Mouse (Mus musculus): ENCODE results near the gene 4930426L09Rik. TPM values are rescaled to one million over a fixed set of nuclear protein-coding genes. Genes with fewer than 3 reads are reported as not detected.
A peak's percentile ranks its signal among the peaks of the same experiment; 100 is the strongest.

The 4930426L09Rik gene
- total RNA-seq, 2 experiments from 2014 or later, result 0.59 to 2.1 TPM

GRCm38 (mm10) chr2:18969066-18969681 lies 29.0 kb upstream of the 4930426L09Rik start:
- ATAC-seq (ENCODE audit: poor library complexity, severe bottlenecking), result no peak

DNA sequence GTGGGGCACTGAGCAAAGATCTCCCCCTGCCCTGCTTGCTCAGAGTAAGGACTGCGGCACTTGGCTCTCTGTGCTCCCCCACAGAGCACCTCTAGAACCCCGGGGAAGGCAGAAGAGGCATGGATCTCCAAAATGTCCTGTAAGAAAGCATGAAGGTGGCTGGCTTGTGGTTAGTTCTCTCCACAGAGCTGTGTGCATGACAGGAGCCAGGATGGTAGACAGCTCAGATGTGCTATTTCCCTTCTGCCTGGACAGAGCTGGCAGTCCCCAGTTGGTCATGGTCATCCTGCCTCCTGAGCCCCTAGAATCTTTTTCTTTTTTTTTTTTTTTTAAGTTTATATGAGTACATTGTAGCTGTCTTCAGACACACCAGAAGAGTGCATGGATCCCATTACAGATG lies 27.7 kb upstream of the 4930426L09Rik start:
- ATAC-seq (ENCODE audit: poor library complexity, severe bottlenecking), result no peak

DNA sequence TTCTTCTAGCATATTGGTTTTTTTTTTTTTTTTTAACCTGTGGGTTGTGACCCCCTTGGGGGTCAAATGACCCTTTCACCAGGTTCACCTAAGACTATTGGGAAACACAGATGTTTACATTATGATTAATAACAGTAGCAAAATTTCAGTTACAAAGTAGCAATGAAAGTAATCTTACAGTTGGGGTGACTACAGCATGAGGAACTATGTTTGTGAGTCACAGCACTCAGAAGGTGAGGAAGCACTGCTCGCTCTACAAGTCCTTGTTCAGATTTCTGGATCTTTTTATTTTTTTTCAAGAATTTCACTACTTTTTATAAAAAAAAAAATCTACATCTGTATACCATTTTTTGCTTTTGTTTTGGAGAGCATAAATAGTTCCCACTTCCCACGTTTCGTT lies 26.6 kb upstream of the 4930426L09Rik start:
- no peak for ATAC-seq (ENCODE audit: poor library complexity, severe bottlenecking)

DNA sequence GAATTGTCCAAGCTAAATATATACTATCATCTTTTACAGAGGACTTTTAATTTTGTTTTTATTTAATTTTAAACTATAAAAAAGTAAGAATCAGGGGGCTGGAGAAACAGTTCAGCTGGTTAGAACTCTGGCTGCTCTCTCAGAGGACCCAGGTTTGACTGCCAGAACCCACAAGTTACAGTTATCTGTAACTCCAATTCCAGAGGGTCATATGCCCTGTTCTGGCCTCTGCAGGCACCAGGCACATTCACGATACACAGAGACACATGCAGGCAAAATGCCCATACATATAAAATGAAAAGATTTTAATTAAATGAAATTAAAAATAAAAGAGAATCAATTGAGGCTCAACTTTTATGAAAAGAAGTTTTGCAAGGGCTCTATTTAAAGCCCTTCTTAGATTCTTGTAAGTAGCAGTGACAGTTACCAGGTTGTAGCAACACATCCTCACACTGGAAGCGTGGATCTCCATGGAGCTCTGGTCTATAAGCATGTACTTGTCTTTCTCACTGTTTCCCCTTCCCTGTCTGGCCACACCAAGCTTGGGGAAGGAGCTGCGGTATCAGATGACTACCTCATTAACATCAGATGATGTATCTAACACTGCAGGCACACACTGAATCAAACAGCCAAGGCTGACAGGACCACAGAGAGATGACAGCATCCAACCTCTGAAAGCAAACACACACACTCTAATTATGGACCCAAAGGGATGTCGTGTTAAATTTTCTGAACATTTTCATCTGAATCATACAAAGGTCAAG lies 23.1 kb upstream of the 4930426L09Rik start:
- ATAC-seq (ENCODE audit: poor library complexity, severe bottlenecking), result peak; percentile 26; the same call in 1 of the 2 replicates

GRCm38 (mm10) chr2:18976175-18976574 lies 22.0 kb upstream of the 4930426L09Rik start:
- peak; percentile 94 for ATAC-seq (ENCODE audit: poor library complexity, severe bottlenecking)

DNA sequence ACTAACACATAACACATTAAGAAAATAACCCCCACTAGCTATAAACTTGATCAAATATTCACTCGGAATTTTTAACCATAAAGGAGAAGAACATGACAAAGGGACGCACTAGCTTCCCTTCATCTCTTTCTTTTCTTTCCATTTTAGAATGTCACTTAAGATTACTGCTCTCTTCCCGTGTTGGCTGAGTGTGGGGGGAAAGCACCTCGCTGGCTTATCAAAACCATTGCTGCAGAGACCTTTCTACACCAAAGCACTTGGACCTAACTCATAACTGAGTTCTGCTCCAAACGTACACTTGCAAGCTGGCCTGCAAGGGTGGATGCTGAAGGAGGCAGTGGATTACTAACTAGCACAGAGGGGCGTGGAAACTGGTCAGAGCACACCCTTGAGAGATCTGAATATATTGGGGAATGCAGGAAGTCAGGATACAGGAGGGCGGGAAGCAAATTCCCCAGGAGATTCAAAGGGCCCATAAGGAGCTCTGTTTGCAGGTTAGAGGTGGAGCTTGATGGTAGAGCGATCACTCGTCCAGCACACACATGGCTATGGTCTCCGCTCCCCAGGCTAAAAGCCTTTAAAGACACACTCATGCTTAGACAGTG lies 20.8 kb upstream of the 4930426L09Rik start:
- ATAC-seq (ENCODE audit: poor library complexity, severe bottlenecking), result no peak

GRCm38 (mm10) chr2:18979046-18979445 lies 19.1 kb upstream of the 4930426L09Rik start:
- ATAC-seq (ENCODE audit: poor library complexity, severe bottlenecking), result no peak

DNA sequence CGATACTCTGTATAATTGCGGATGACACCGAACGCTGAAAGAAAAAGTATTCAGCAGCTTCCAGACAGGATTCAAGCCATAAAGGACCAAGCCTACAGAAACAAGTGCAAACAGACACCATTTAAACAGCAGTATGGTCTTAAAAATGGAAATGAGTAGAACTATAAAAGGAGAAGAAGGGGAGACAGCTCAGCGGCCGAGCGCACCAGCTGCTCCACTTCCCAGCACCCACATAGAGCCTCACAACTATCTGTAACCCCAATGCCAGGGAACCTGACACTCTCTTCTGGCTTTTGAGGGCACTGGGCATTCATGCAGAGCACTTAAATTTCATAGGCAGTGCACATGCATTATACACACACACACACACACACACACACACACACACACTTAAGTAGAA lies 18.5 kb upstream of the 4930426L09Rik start:
- no peak for ATAC-seq (ENCODE audit: poor library complexity, severe bottlenecking)

GRCm38 (mm10) chr2:18982581-18982980 lies 15.6 kb upstream of the 4930426L09Rik start:
- ATAC-seq (ENCODE audit: poor library complexity, severe bottlenecking), result peak; percentile 26; the same call in 1 of the 2 replicates

GRCm38 (mm10) chr2:18983546-18983945 lies 14.6 kb upstream of the 4930426L09Rik start:
- ATAC-seq (ENCODE audit: poor library complexity, severe bottlenecking), result no peak

GRCm38 (mm10) chr2:18984095-18984847 lies 13.9 kb upstream of the 4930426L09Rik start:
- peak; percentile 86 for ATAC-seq (ENCODE audit: poor library complexity, severe bottlenecking)

DNA sequence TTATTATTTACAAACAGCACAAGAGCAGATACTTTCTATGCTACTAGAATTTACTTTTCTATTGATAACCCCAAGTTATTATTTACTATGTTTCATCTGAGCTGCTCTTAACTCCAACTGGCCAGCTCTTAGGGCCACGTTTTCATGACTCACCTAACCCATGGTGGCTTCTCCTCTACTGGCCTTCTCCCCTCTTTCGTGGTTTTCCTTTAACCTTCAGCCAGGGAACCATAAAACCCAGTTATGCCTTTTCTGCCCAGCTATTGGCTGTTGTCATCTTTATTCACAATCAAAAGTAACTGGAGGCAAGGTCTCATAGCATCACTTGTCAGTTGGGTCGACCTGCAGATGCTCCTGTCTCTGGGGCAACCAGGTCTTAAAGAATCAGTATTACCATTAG lies 12.6 kb upstream of the 4930426L09Rik start:
- no peak for ATAC-seq (ENCODE audit: poor library complexity, severe bottlenecking)

DNA sequence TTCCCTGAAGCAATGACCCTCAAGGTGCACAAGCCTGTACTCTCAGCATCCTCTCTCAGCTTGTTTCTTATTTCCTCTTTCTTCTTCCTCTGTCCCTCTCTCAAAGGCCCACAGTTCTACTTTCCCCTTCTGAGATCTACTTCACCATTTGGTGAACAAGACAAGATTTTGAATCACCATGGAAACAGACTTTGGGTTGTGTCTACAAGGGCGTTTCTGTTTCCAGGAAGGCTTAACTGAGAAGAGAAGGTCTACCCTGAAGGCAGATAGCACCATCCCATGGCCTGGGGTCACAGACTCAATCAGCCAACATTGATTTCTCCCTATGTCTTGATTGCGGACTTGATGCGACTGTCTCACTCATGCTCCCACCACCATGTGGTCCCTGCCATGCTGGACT lies 9.3 kb upstream of the 4930426L09Rik start:
- peak; percentile 76 for ATAC-seq (ENCODE audit: poor library complexity, severe bottlenecking)

- peak; percentile 39 for ATAC-seq (ENCODE audit: poor library complexity, severe bottlenecking)
These were observed 5.3 kb upstream of the 4930426L09Rik start for GRCm38 (mm10) chr2:18992512-18993510.

DNA sequence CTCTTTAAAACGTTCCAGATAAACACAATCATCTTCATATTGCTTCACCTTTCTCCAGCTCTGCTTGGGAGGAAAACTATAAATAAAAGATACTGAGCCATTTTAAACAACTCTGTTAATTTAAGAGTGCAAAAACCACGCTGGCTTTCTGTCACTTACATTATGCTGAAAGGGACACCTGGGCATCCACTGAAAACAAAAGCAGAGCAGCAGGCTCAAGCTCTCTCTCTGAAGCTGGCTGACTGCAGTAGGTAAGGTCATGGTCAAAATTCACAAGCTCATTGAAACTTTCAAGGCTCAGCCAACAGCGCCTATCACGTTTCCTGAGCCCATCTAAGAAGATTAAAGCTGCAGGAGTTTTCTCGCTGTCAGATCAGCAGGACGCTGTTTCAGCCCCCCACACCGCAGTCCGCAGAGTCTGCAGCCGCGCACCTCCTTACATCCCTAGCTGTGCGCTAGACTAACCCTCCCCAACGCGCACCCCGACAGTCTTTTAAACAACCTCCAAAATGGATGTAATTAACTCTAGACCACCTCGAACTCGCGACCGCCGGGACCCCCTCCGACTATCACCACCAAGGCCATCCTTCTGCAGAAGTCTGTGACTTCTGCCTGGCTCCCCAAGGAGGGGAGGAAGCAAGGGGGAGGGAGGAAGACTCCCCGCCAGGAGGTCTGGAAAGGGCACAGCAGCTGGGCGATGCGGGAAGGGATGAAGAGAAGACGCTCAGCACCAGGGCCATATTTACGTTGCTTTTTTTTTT lies 1.5 kb upstream of the 4930426L09Rik start:
- peak; percentile 14; the same call in 1 of the 2 replicates for ATAC-seq (ENCODE audit: poor library complexity, severe bottlenecking)

- peak; percentile 41 for ATAC-seq (ENCODE audit: poor library complexity, severe bottlenecking)
These were observed 664 bp upstream of the 4930426L09Rik start for GRCm38 (mm10) chr2:18997387-18997971.

- no peak for ATAC-seq (ENCODE audit: poor library complexity, severe bottlenecking)
These were observed 1.3 kb downstream of the 4930426L09Rik start for GRCm38 (mm10) chr2:18999395-18999794.

DNA sequence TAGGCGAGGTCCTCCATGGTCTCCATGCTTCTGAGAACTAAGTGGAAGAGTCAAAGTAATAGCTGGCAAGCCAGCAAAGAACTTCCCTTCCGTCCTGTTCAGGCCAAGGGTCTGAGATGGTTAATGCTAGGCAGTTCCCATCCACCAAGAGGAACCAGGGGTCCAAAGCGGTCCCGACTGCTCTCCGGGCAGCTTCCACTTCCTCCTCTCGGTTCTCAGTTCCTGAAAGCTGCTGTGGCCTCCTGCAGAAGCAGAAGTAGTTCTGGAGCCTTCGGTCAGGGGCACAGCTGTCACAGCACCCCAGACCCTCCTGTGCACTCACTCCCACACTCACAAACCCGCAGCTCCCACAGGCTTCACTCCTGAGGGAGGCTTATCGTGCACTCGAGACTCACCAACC lies 6.7 kb downstream of the 4930426L09Rik start:
- peak; percentile 98 for ATAC-seq (ENCODE audit: poor library complexity, severe bottlenecking)

- peak; percentile 45 for ATAC-seq (ENCODE audit: poor library complexity, severe bottlenecking)
These were observed 8.0 kb downstream of the 4930426L09Rik start for GRCm38 (mm10) chr2:19006124-19006523.

All from megakaryocyte, adult 5-6 weeks (primary cell).